Mouse (Mus musculus) embryonic facial prominence, embryonic 13.5 days (tissue): ENCODE results near the gene Csf3. TPM values are rescaled to one million over a fixed set of nuclear protein-coding genes. Genes with fewer than 3 reads are reported as not detected.
"Not testable (repeated sequence)": the region's sequence is repeated elsewhere in the genome, so short reads cannot be mapped to it uniquely, and the experiment has no call there.

ENCODE experiments used
- ATAC-seq: fragments of 200-750 bp; cut with Nextera tagmentation; 2 replicates; pipeline ENCODE4 v1.8.0; 2017; ENCODE audit warnings: low read depth; ENCODE audit not compliant: insufficient number of reproducible peaks, insufficient read depth, low FRiP score, low TSS enrichment
- H3K27ac ChIP-seq: fragments of 300-500 bp; sonication (generic); 2 replicates; pipeline ENCODE4 v1.5.1; 2015; ENCODE audit warnings: moderate library complexity, mild to moderate bottlenecking, inconsistent platforms
- H3K27me3 ChIP-seq: fragments of 300-500 bp; sonication (generic); 2 replicates; pipeline ENCODE4 v1.6.1; 2015; ENCODE audit warnings: mild to moderate bottlenecking, inconsistent platforms
- H3K36me3 ChIP-seq: fragments of 300-500 bp; sonication (generic); 2 replicates; pipeline ENCODE4 v1.6.1; 2015; ENCODE audit warnings: mild to moderate bottlenecking, inconsistent platforms
- H3K4me1 ChIP-seq: fragments of 300-500 bp; sonication (generic); 2 replicates; pipeline ENCODE4 v1.6.1; 2015; ENCODE audit warnings: inconsistent platforms
- H3K4me2 ChIP-seq: fragments of 300-500 bp; sonication (generic); 2 replicates; pipeline ENCODE4 v1.6.1; 2015; ENCODE audit warnings: moderate library complexity, mild to moderate bottlenecking, inconsistent platforms
- H3K4me3 ChIP-seq: fragments of 300-500 bp; sonication (generic); 2 replicates; pipeline ENCODE4 v1.5.1; 2015; ENCODE audit warnings: mild to moderate bottlenecking, inconsistent platforms
- H3K9ac ChIP-seq: fragments of 300-500 bp; sonication (generic); 2 replicates; pipeline ENCODE4 v1.6.1; 2015; ENCODE audit warnings: mild to moderate bottlenecking, inconsistent platforms
- H3K9me3 ChIP-seq: fragments of 300-500 bp; sonication (generic); 2 replicates; pipeline ENCODE4 v1.6.1; 2016; ENCODE audit warnings: inconsistent platforms
- WGBS: fragments of 180-500 bp; shearing (Covaris S2); methylation state at CpG from one replicate; pipeline ENCODE4 v1.1.7; 2015; ENCODE audit warnings: mixed read lengths; 5-methylcytosine and 5-hydroxymethylcytosine counted together
- polyA plus RNA-seq: library from polyadenylated mRNA; unstranded; fragments of >200 nt; fragmentation: Nextera tagmentation; extraction: Ambion mirVana; gene quantifications from 2 replicates; pipeline ENCODE4 v1.2.1, GENCODE M21; 2015

Csf3 gene
- polyA plus RNA-seq, 1 experiment from 2014 or later, result not detected

DNA sequence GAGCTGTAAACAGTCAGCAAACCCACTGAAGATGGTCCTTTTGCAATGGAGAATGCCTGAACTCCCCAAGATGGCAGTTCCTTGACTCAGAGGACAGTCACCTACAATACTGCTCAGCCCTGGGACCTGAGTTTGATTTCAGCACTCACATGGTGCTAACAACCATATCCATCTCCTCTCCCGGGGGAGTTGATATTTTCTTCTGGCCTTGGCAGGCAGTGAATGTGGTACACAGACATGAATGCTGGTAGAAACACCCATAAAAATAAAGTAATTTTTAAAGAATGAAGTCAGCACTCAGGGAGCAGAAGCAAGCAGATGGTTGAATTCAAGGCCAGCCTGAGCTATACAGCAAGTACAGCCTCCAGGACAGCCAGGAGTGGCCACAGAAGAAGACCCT, 35.1 kb downstream of the Csf3 start:
- H3K4me2 ChIP-seq, result no peak overlapping the region
- no peak overlapping the region for H3K4me3 ChIP-seq
- no peak overlapping the region for H3K9ac ChIP-seq
- peaks cover 6% of the 10 kb centered on the region for H3K9me3 ChIP-seq
- WGBS, result 78% methylated on average over 1 of the region's 1 CpGs
- no peaks in the 10 kb centered on the region for H3K36me3 ChIP-seq
- H3K4me1 ChIP-seq, result peaks cover 23% of the 10 kb centered on the region
- no peak overlapping the region for H3K27ac ChIP-seq
- no peak for ATAC-seq
- no peaks in the 10 kb centered on the region for H3K27me3 ChIP-seq

DNA sequence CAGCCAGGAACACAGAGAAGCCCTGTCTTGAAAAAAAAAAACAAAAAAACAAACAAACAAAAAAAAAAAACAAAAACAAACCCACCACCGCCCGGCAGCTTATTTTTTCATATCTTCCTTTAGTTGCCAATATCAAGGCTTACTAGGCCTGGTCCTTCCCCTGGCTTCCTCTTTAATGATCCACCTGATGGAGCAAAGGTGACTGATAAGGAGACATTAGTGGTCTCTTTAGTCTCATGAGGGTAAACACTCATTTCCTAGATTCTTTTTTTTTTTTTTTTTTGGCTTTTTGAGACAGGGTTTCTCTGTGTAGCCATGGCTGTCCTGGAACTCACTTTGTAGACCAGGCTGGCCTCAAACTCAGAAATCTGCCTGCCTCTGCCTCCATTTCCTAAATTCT, 36.2 kb downstream of the Csf3 start:
- peaks cover 16% of the 10 kb centered on the region for H3K4me1 ChIP-seq
- H3K9me3 ChIP-seq, H3K27me3 ChIP-seq, H3K4me2 ChIP-seq, ATAC-seq, H3K4me3 ChIP-seq, H3K9ac ChIP-seq, H3K36me3 ChIP-seq, H3K27ac ChIP-seq: not testable (repeated sequence)
- WGBS, result 95% methylated on average over 2 of the region's 2 CpGs

- H3K9me3 ChIP-seq, result peaks cover 6% of the 10 kb centered on the region
- no peak overlapping the region for H3K4me3 ChIP-seq
- 43% methylated on average over 4 of the region's 4 CpGs for WGBS
- H3K9ac ChIP-seq, result no peak overlapping the region
- no peak overlapping the region for H3K4me2 ChIP-seq
- H3K27ac ChIP-seq, result no peak overlapping the region
- H3K27me3 ChIP-seq, result no peaks in the 10 kb centered on the region
- H3K36me3 ChIP-seq, result no peaks in the 10 kb centered on the region
- peaks cover 26% of the 10 kb centered on the region for H3K4me1 ChIP-seq
- no peak for ATAC-seq
Measured at GRCm38 (mm10) chr11:98738428-98738911, 37.4 kb downstream of the Csf3 start.

GRCm38 (mm10) chr11:98738925-98739324, 37.9 kb downstream of the Csf3 start:
- H3K9me3 ChIP-seq, result peaks cover 6% of the 10 kb centered on the region
- H3K4me1 ChIP-seq, result peaks cover 31% of the 10 kb centered on the region
- no peak for ATAC-seq
- 74% methylated on average over 9 of the region's 9 CpGs for WGBS
- no peak overlapping the region for H3K27ac ChIP-seq
- no peaks in the 10 kb centered on the region for H3K36me3 ChIP-seq
- H3K27me3 ChIP-seq, result no peaks in the 10 kb centered on the region
- no peak overlapping the region for H3K4me3 ChIP-seq
- H3K4me2 ChIP-seq, result no peak overlapping the region
- no peak overlapping the region for H3K9ac ChIP-seq

DNA sequence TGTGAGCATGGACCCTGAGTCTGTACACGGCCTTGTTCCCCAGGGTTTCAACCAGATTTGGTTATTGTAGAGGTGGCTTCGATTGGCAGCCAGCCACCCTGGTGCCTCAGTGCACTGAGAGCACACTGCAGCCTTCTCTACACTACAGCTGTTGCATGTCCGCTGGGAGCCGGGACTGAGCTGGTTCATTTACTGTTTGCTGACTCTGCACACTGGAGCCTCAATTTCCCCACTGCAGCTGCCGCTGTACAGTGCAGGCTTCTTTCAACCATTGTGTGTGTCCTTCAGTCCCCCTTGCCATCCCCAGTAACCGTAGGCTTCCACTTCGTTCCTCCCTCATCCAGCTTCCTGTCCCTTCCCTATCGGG, 38.9 kb downstream of the Csf3 start:
- Histone ChIP-seq H3K36me3 (no peaks in the 10 kb centered on the region), H3K9ac (peak overlapping the region; percentile 96; the same call in 1 of the 2 replicates), H3K4me1 (peaks cover 42% of the 10 kb centered on the region), H3K27me3 (no peaks in the 10 kb centered on the region), H3K4me3 (peak overlapping the region; percentile 95), H3K9me3 (no peaks in the 10 kb centered on the region), H3K27ac (peak overlapping the region; percentile 91), H3K4me2 (peak overlapping the region; percentile 76)
- no peak for ATAC-seq
- WGBS, result 10% methylated on average over 8 of the region's 8 CpGs

- Histone ChIP-seq H3K27me3 (no peaks in the 10 kb centered on the region), H3K9me3 (no peaks in the 10 kb centered on the region), H3K9ac (peak within 1 kb of the TSS; percentile 96), H3K4me2 (peak within 1 kb of the TSS; percentile 76), H3K27ac (peak within 1 kb of the TSS; percentile 91), H3K4me3 (peak within 1 kb of the TSS; percentile 95), H3K4me1 (peaks cover 46% of the 10 kb centered on the region), H3K36me3 (no peaks in the 10 kb centered on the region)
- WGBS, result under 1% methylated on average over 22 of the region's 22 CpGs
- 0 out of 2 replicates have a peak, but pooled peaks have one; percentile 72 for ATAC-seq
Measured at GRCm38 (mm10) chr11:98740393-98741050, 39.5 kb downstream of the Csf3 start, which contains the start of gene Thra. Thra (plus strand) TSS chr11:98740638.

GRCm38 (mm10) chr11:98741051-98741620, 40.1 kb downstream of the Csf3 start:
- no peaks in the 10 kb centered on the region for H3K9me3 ChIP-seq
- H3K9ac ChIP-seq, result peak overlapping the region; percentile 96
- H3K27ac ChIP-seq, result peak overlapping the region; percentile 91
- no peaks in the 10 kb centered on the region for H3K27me3 ChIP-seq
- H3K4me3 ChIP-seq, result peak overlapping the region; percentile 95
- no peak for ATAC-seq
- under 1% methylated on average over 17 of the region's 17 CpGs for WGBS
- H3K4me1 ChIP-seq, result peaks cover 52% of the 10 kb centered on the region
- H3K36me3 ChIP-seq, result no peaks in the 10 kb centered on the region
- peak overlapping the region; percentile 76 for H3K4me2 ChIP-seq

DNA sequence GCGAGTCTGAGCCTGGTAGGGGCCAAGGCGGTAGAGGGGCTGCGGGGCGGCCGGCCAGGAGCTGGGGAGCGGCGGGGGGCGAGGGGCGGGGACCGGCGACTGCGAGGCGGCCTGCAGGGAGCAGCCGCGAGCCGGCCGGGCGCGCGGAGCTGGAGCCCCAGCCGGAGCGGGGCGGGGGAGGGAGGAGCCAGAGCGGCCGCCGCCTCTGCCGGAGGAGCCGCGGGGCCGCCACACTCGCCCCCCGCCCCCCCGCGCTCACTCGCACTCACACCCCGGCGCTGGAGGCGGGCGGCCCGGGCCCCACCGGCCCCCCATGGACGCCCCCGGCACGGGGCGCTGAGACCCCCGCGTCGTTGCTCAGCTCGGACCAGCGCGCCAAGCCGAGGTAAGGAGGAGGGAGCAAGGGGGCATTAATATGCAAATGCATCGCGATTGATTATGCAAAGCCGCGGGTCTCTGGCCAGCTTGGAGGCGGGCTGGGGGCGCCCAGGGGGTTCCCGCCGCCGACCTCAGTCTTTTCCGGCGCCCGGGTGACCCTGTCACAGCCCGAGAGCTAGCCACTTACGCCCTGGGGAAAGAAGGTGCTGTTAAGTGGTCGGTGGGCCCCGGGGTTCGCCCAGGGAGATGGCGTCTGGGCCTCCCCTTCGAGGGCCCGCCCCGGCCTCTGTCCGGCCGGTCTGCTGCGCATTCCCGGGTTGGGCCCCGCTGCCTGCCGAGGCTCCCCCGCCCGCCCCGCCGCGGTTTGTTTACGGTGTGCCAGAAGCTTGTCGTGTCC, 40.7 kb downstream of the Csf3 start:
- peaks cover 59% of the 10 kb centered on the region for H3K4me1 ChIP-seq
- no peaks in the 10 kb centered on the region for H3K9me3 ChIP-seq
- peak overlapping the region; percentile 95 for H3K4me3 ChIP-seq
- peak overlapping the region; percentile 76 for H3K4me2 ChIP-seq
- peak overlapping the region; percentile 91 for H3K27ac ChIP-seq
- ATAC-seq, result peak; percentile 71
- no peaks in the 10 kb centered on the region for H3K36me3 ChIP-seq
- peak overlapping the region; percentile 96 for H3K9ac ChIP-seq
- no peaks in the 10 kb centered on the region for H3K27me3 ChIP-seq
- WGBS, result 1% methylated on average over 59 of the region's 86 CpGs

DNA sequence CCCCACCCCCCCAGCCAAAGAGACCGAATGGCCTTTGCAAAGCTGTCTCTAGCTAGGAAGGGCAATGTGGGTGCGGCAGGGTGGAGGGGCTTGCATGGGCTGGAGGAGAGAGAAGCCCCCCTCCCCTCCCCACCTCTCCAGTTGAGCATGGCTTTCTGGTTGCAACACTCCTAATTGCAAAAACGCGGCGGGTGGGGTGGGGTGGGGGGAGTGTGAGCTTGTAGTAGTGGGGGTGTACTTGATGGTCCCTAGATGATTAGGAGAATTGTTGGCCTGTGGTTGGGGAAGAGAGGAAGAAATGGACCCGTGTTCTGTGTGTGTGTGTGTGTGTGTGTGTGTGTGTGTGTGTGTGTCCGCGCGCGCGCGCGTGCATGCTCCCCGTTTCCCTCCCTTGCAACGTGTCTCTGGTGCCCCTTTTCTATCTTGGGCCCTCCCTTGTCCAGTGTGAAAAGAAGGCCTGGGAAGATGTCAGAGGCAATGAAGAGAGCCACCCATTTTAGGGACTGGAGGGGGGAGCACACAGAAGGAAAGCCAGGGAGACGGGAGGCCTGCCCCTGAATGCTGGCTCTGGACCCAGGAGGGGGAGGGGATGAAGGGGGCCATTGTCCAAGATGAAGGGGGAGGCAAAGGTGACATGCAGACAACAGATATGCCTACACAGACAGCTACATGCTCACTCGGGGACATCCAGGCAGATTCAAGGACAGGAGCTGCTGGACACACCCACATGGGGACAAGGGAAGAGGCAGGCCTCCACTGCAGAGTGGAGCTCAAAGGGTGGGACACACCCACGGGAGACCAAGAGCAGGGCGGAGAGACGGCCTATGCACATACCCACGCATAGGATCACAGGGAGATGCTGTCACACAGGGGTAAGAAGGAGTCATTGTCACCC, 41.6 kb downstream of the Csf3 start:
- 2% methylated on average over 21 of the region's 21 CpGs for WGBS
- ATAC-seq, result no peak
- H3K4me1 ChIP-seq, result peaks cover 65% of the 10 kb centered on the region

GRCm38 (mm10) chr11:98743655-98744345, 42.7 kb downstream of the Csf3 start:
- Histone ChIP-seq H3K36me3 (no peaks in the 10 kb centered on the region), H3K4me3 (peak overlapping the region; percentile 95), H3K4me1 (peaks cover 77% of the 10 kb centered on the region), H3K4me2 (peak overlapping the region; percentile 76), H3K9me3 (no peaks in the 10 kb centered on the region), H3K27me3 (no peaks in the 10 kb centered on the region), H3K9ac (peak overlapping the region; percentile 96), H3K27ac (peak overlapping the region; percentile 91)
- 10% methylated on average over 9 of the region's 9 CpGs for WGBS
- ATAC-seq, result no peak

More for the DNA sequence above, 41.6 kb downstream of the Csf3 start:
- Histone ChIP-seq H3K9ac (peak overlapping the region; percentile 96), H3K27me3 (no peaks in the 10 kb centered on the region), H3K36me3 (no peaks in the 10 kb centered on the region), H3K4me2 (peak overlapping the region; percentile 76), H3K4me3 (peak overlapping the region; percentile 95), H3K9me3 (no peaks in the 10 kb centered on the region), H3K27ac (peak overlapping the region; percentile 91)
